Mouse (Mus musculus) ovary, postnatal 10 days (tissue): Measurements from ENCODE around the gene Kpnb1.
"Not testable (repeated sequence)": the region's sequence is repeated elsewhere in the genome, so short reads cannot be mapped to it uniquely, and the experiment has no call there.

Source experiments
- DNase-seq: peaks from one replicate; pipeline ENCODE4 v3.0.0; 2022; ENCODE audit warnings: low spot score

Kpnb1 gene

GRCm38 (mm10) chr11:97187764-97188642, at the start of gene Kpnb1:
TSS of gene Kpnb1 (minus strand) at chr11:97187881.
- peak; percentile 90 for DNase-seq

DNA sequence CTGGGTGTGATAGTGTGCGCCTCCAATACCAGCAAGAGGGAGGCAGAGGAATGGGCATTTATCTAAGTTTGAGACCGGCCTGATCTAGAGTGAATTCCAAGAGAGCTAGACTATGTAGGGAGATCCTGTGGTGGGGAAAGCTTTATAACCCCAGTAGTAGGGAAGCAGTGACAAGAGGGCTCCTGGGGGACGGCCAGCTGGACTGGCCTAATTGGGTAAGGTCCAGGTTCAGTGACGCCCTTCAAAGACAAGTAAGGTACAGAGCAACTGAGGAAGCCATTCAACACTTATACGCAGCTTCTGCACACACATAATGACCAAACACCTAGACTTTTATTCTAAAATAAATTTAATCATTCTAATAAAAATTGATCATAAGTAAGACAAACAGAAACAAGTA, 44.8 kb upstream of the Kpnb1 start:
- no peak for DNase-seq

GRCm38 (mm10) chr11:97229396-97229795, 41.7 kb upstream of the Kpnb1 start:
- DNase-seq, result no peak

DNA sequence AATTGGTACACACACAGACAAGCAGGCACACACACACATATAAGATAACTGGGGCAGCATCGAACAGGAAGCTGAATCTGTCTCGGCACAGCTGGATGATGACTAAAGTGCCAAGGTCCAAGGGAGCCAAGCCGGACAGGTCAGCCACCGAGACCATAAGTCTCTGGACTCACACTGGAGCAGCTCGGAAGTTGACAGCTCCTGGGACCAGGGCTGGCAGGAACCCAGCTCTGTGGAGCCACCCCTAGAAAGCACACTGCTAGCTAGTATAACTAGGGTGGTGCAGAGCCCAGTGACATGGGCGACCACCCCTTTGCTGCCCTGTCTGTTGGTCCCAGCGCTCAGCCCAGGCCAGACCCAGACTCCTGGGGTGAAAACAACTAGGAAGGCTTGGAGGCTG, 41.3 kb upstream of the Kpnb1 start:
- no peak for DNase-seq

GRCm38 (mm10) chr11:97226131-97226530, 38.5 kb upstream of the Kpnb1 start:
- DNase-seq, result no peak

DNA sequence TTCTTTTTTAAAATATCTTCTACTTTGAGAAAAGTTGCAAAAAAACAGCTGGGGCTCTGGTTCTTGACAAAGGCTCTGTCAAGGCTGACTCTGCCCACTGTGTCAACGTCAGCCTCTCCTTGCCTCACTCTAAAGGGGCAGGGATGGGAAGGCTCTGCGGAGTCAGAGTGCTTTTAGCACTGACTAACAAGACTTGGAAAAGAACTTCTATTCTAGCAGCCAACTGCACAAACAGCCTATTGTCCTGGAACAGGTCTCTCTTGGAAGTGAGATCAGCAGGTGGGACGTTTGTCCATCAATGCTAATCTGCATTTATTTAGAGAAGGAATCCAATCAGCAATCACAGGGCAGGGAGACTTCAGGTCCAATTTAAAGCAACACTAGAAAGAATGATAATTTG, 35.8 kb upstream of the Kpnb1 start:
- DNase-seq, result no peak

- no peak for DNase-seq
Measured at GRCm38 (mm10) chr11:97221611-97222010, 33.9 kb upstream of the Kpnb1 start.

- no peak for DNase-seq
Measured at GRCm38 (mm10) chr11:97220211-97220610, 32.5 kb upstream of the Kpnb1 start.

- DNase-seq, result no peak
Measured at GRCm38 (mm10) chr11:97214411-97214810, 26.7 kb upstream of the Kpnb1 start.

GRCm38 (mm10) chr11:97210728-97211400, 23.2 kb upstream of the Kpnb1 start:
- DNase-seq, result no peak

DNA sequence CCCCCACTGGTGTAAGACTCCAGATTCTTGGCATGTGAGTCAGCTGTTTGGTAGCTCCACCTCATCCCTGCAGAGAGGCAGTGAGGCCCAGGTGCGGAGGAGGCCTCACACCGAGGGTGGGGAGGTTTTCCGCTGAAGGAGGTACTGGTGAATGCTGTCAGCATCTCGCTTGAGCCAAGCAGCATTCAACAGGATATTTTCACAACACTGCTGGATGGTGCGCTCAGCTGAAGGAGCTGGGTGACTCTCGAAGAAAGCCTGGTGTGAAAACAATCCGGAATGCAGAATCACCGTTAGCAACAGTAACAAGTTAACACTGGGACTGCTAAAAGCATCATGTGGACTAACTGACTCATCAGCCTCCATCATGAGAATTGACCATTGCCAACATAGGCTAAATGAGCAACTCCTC, 19.3 kb upstream of the Kpnb1 start:
- DNase-seq, result no peak

- DNase-seq, result no peak
Measured at GRCm38 (mm10) chr11:97199519-97199918, 11.8 kb upstream of the Kpnb1 start.

DNA sequence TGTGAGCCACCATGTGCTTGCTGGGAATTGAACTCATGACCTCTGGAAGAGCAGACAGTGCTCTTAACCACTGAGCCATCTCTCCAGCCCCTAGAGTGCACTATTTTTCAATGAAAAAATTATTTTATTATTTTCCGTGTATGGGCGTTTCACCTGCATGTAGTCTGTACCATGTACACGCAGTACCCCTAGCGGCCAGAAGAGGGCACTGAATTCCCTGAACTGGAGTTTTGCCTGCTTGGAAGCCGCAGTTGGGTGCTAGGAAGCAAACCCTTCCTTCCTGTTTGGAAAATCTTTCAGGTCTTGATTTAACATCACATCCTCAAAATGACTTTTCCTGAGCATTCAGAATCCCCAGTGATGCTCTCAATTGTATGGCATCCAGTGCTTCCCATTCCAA, 10.9 kb upstream of the Kpnb1 start:
- no peak for DNase-seq

DNA sequence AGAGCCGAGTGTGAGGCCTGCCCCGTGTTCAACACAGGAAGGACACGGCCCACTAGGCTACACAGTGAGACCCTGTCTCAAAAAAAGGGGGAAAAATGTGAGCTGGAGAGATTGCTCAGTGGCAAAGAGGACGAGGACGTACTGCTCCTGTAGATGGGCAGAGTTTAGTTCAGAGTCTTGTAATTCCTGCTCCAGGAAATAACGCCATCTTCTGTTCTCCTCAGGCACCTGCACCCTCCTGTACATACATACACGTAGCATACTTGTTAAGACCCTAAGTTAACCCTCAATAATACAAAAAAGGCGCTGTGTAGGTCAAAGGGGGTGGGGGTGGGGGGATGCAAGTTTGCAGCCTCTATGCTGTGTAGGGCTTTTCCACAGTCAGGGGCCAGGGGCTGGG, 9.3 kb upstream of the Kpnb1 start:
- DNase-seq, result no peak

- no peak for DNase-seq
Measured at GRCm38 (mm10) chr11:97196541-97196940, 8.9 kb upstream of the Kpnb1 start.

DNA sequence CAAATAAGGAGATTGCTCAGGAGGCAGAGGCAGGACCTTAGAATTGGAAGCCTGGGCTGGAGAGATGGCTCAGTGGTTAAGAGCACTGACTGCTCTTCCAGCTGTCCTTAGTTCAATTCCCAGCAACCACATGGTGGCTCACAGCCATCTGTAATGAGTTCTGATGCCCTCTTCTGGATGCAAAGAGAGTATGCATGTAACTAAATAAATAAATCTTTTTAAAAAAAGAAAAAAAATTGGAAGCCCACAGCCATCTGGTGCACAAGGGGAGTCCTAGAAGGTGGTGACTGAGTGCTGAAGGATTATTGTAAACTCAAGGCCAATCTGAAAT, 4.9 kb upstream of the Kpnb1 start:
- no peak for DNase-seq

- DNase-seq, result no peak
Measured at GRCm38 (mm10) chr11:97191915-97192620, 4.4 kb upstream of the Kpnb1 start.

DNA sequence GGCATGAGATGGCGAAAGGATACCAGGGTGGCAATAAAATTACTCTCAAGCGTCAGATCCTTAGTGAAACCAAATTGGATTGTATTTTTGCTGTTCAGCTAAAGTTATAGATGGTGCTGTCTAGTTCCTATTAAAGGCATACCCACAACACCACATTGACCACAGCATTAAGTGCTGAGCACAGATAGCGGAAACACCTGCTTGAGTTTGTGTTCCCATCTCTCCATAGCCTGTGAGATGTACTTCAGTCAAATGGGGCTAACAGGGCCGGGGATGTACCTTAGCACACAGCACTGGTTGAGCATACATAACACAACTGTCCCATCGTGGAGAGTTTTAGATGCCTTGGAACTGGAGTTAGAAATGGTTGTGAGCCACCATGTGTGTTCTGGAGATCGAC, 3.3 kb upstream of the Kpnb1 start:
- no peak for DNase-seq

DNA sequence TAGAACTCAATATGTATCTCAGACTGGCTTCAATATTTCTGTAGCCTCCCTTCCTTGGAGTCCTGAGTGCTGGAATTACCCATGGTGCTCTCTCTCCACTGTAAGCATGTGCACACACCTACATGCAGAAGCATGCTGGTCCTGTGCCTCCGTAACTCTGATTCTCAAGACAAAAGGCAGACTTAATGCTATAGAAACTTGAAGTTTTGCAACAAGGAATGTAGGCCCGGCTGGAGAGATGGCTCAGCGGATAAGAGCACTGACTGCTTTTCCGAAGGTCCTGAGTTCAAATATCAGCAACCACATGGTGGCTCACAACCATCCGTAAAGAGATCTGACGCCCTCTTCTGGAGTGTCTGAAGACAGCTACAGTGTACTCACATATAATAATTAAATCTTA, 2.0 kb upstream of the Kpnb1 start:
- DNase-seq, result not testable (repeated sequence)

- no peak for DNase-seq
Measured at GRCm38 (mm10) chr11:97189231-97189630, 1.6 kb upstream of the Kpnb1 start.

DNA sequence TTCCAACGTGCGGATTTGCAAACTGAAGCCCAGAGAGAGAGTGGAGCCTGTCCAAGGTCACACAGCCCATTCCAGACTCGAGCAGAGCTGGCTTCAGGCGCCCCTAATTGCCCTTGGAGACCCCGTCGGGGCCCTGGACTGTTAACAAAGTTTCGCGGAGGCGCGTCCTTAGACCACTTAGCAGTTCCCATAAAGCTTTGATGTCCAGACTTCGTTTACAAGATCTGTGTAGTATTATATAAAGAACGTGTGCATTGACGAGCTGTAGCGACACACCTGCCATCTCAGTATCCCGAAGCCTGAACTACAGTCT, 918 bp upstream of the Kpnb1 start:
- no peak for DNase-seq

GRCm38 (mm10) chr11:97186947-97187763, 526 bp downstream of the Kpnb1 start:
- DNase-seq, result peak; percentile 95
